ENCODE assay signal across 7 mouse cellular contexts in genomic region chr17:62881176-62881790, GRCm38 (mm10). TPM values are rescaled to one million over a fixed set of nuclear protein-coding genes. Genes with fewer than 3 reads are reported as not detected.
DNase-seq lines count a peak whose midpoint lies in the region; ATAC-seq and TF ChIP-seq lines count a peak whose summit lies in the region.

Gene Efna5 (minus strand): TSS chr17:62881317.

- peak; percentile 4 for ATAC-seq in Patski
- peak; percentile 8; the same call in 1 of the 2 replicates for ATAC-seq in embryonic facial prominence, embryonic 12.5 days (ENCODE audit: insufficient number of reproducible peaks, insufficient read depth, low FRiP score, low TSS enrichment)
- peak; percentile 9; the same call in 1 of the 2 replicates for ATAC-seq in heart, embryonic 11.5 days (replicated peaks; ENCODE audit: insufficient number of reproducible peaks, low FRiP score, low TSS enrichment)
- peak; percentile 5; the same call in 1 of the 2 replicates for ATAC-seq in lung, embryonic 15.5 days (ENCODE audit: borderline replicate concordance, extremely low read depth, low FRiP score, low TSS enrichment)

- POLR2A ChIA-PET in Patski (lab: Charles Lee), result no interaction called here

- H3K4me3 ChIP-seq in C2C12 (ENCODE audit: insufficient read depth, poor library complexity, severe bottlenecking), result peak within 1 kb of the TSS; percentile 74
- peak within 1 kb of the TSS; percentile 96 for H3K4me3 ChIP-seq in embryonic facial prominence, embryonic 12.5 days
- peak within 1 kb of the TSS; percentile 76 for H3K4me3 ChIP-seq in heart, embryonic 11.5 days (ENCODE audit: low read depth, low read length)
- peak within 1 kb of the TSS; percentile 88 for H3K4me3 ChIP-seq in lung, embryonic 15.5 days

- peak within 1 kb of the TSS; percentile 96 for H3K9ac ChIP-seq in embryonic facial prominence, embryonic 12.5 days
- H3K9ac ChIP-seq in heart, embryonic 11.5 days (ENCODE audit: low read depth, low read length), result peak within 1 kb of the TSS; percentile 80
- H3K9ac ChIP-seq in lung, embryonic 15.5 days, result peak within 1 kb of the TSS; percentile 67

- peak within 1 kb of the TSS; percentile 85 for H3K4me2 ChIP-seq in embryonic facial prominence, embryonic 12.5 days (replicated peaks)
- peak within 1 kb of the TSS; percentile 86 for H3K4me2 ChIP-seq in heart, embryonic 11.5 days
- peak within 1 kb of the TSS; percentile 99 for H3K4me2 ChIP-seq in lung, embryonic 15.5 days

- CTCF ChIA-PET in Patski (lab: Charles Lee), result no interaction called here

- peaks cover 43% of the 10 kb centered on the region for H3K79me3 ChIP-seq in C2C12 (ENCODE audit: low read depth)

- under 1% methylated on average over 51 of the region's 68 CpGs for WGBS in embryonic facial prominence, embryonic 12.5 days
- under 1% methylated on average over 35 of the region's 68 CpGs for WGBS in heart, embryonic 11.5 days (ENCODE audit: insufficient replicate concordance)
- WGBS in lung, embryonic 15.5 days, result 0% methylated on average over 28 of the region's 68 CpGs

- H3K27me3 ChIP-seq in C2C12 (ENCODE audit: control insufficient read depth, insufficient read depth, insufficient read length) (no peaks in the 10 kb centered on the region), Patski (no peaks in the 10 kb centered on the region)
- no peaks in the 10 kb centered on the region for H3K27me3 ChIP-seq in embryonic facial prominence, embryonic 12.5 days
- H3K27me3 ChIP-seq in heart, embryonic 11.5 days (ENCODE audit: control insufficient read depth, insufficient read depth, low read length), result no peaks in the 10 kb centered on the region
- no peaks in the 10 kb centered on the region; the same call in 1 of the 2 replicates for H3K27me3 ChIP-seq in lung, embryonic 15.5 days

- no peak for DNase-seq in Patski (ENCODE audit: low read depth, low spot score)
- peak; percentile 55 for DNase-seq in kidney, postnatal 10 days
- peak; percentile 57 for DNase-seq in right cerebral cortex, postnatal 14 days

- H3K36me3 ChIP-seq in C2C12 (ENCODE audit: control insufficient read depth, insufficient read depth), result no peaks in the 10 kb centered on the region
- H3K36me3 ChIP-seq in embryonic facial prominence, embryonic 12.5 days, result no peaks in the 10 kb centered on the region
- H3K36me3 ChIP-seq in heart, embryonic 11.5 days (ENCODE audit: control insufficient read depth, insufficient read depth, low read length), result no peaks in the 10 kb centered on the region
- no peaks in the 10 kb centered on the region for H3K36me3 ChIP-seq in lung, embryonic 15.5 days

- H3K9me3 ChIP-seq in embryonic facial prominence, embryonic 12.5 days, result no peaks in the 10 kb centered on the region
- H3K9me3 ChIP-seq in heart, embryonic 11.5 days (replicated peaks; ENCODE audit: control insufficient read depth, low read length), result no peaks in the 10 kb centered on the region
- H3K9me3 ChIP-seq in lung, embryonic 15.5 days, result no peaks in the 10 kb centered on the region

- H3K79me2 ChIP-seq in C2C12 (ENCODE audit: control insufficient read depth, insufficient read depth), result peaks cover 61% of the 10 kb centered on the region

- H3ac ChIP-seq in C2C12 (ENCODE audit: control insufficient read depth, insufficient read length, low read depth), result peak within 1 kb of the TSS; percentile 92

- in situ Hi-C loops in Patski (cut with MboI; ENCODE audit: low pct_unique_long_range_greater_than_20kb), result loop anchor here (10.0 kb wide), 1 partner anchor 576 kb away; no protein-coding TSS in a partner anchor

- TF ChIP-seq CTCF in C2C12 (IDR thresholded peaks at IDR 0.05; ENCODE audit: control insufficient read depth, insufficient read depth, insufficient read length) (no peak), Patski (IDR thresholded peaks at IDR 0.05) (no peak)

- H3K27ac ChIP-seq in embryonic facial prominence, embryonic 12.5 days, result peak within 1 kb of the TSS; percentile 97
- H3K27ac ChIP-seq in heart, embryonic 11.5 days (ENCODE audit: low read depth, low read length), result peak within 1 kb of the TSS; percentile 82
- peak within 1 kb of the TSS; percentile 87 for H3K27ac ChIP-seq in lung, embryonic 15.5 days

- H3K4me1 ChIP-seq in embryonic facial prominence, embryonic 12.5 days, result peaks cover 6% of the 10 kb centered on the region; the same call in 1 of the 2 replicates
- no peaks in the 10 kb centered on the region for H3K4me1 ChIP-seq in heart, embryonic 11.5 days (ENCODE audit: control insufficient read depth, insufficient read depth, low read length)
- H3K4me1 ChIP-seq in lung, embryonic 15.5 days, result peaks cover 11% of the 10 kb centered on the region; the same call in 1 of the 2 replicates

TF ChIP-seq in C2C12, 6 proteins besides CTCF, POLR2A, EP300 and RAD21:
- TF ChIP-seq USF1 (IDR thresholded peaks at IDR 0.05; ENCODE audit: low read depth), result no peak
- no peak for TF ChIP-seq MYOD1 (IDR thresholded peaks at IDR 0.05; ENCODE audit: control insufficient read depth, insufficient read length, low read depth)
- TF ChIP-seq MYOG (IDR thresholded peaks at IDR 0.05; ENCODE audit: control insufficient read depth, extremely low read depth, insufficient read length), result no peak
- TF ChIP-seq CEBPB (IDR thresholded peaks at IDR 0.05; ENCODE audit: low read depth), result no peak
- TF ChIP-seq FOSL1 (IDR thresholded peaks at IDR 0.05; ENCODE audit: insufficient read depth, low read length, poor library complexity, severe bottlenecking), result no peak
- no peak for TF ChIP-seq MAX (IDR thresholded peaks at IDR 0.05)

RNA-seq across cellular contexts. Expression of gene Efna5, which starts in this region (rescaled TPM):
- 8.1 TPM for polyA plus RNA-seq in C2C12 (2012; fragmentation: generic; extraction: Trizol)
- 18.6 TPM for polyA plus RNA-seq in Patski (2021)
- 72.4 and 82.6 TPM in 2 replicates for polyA plus RNA-seq in embryonic facial prominence, embryonic 12.5 days (2016; fragmentation: Nextera tagmentation; extraction: Ambion mirVana)
- polyA plus RNA-seq in heart, embryonic 11.5 days (2014; fragmentation: Nextera tagmentation; extraction: Ambion mirVana), result 22.6 and 24.5 TPM in 2 replicates
- polyA plus RNA-seq in lung, embryonic 15.5 days (2015; fragmentation: Nextera tagmentation; extraction: Ambion mirVana), result 12.6 and 13.3 TPM in 2 replicates
